Mouse (Mus musculus) limb, embryonic 15.5 days (tissue): ENCODE results near the gene Tgm3. TPM values are rescaled to one million over a fixed set of nuclear protein-coding genes. Genes with fewer than 3 reads are reported as not detected.

Experiments used
- ATAC-seq: fragments of 200-750 bp; cut with Nextera tagmentation; 2 replicates; pipeline ENCODE4 v1.8.0; 2017; ENCODE audit warnings: low read depth, moderate TSS enrichment; ENCODE audit not compliant: insufficient number of reproducible peaks, low FRiP score, low TSS enrichment
- H3K27ac ChIP-seq: fragments of 300-500 bp; sonication (generic); 2 replicates; pipeline ENCODE4 v1.5.1; 2015; ENCODE audit warnings: moderate library complexity, mild to moderate bottlenecking, inconsistent platforms
- H3K27me3 ChIP-seq: fragments of 300-500 bp; sonication (generic); 2 replicates; pipeline ENCODE4 v1.6.1; 2015; ENCODE audit warnings: inconsistent platforms
- H3K36me3 ChIP-seq: fragments of 300-500 bp; sonication (generic); 2 replicates; pipeline ENCODE4 v1.6.1; 2015; ENCODE audit warnings: inconsistent platforms
- H3K4me1 ChIP-seq: fragments of 300-500 bp; sonication (generic); 2 replicates; pipeline ENCODE4 v1.6.1; 2015; ENCODE audit warnings: inconsistent platforms
- H3K4me2 ChIP-seq: fragments of 300-500 bp; sonication (generic); 2 replicates; pipeline ENCODE4 v1.6.1; 2015; ENCODE audit warnings: mild to moderate bottlenecking, inconsistent platforms
- H3K4me3 ChIP-seq: fragments of 300-500 bp; sonication (generic); 2 replicates; pipeline ENCODE4 v1.5.1; 2015; ENCODE audit warnings: mild to moderate bottlenecking, inconsistent platforms
- H3K9ac ChIP-seq: fragments of 300-500 bp; sonication (generic); 2 replicates; pipeline ENCODE4 v1.6.1; 2015; ENCODE audit warnings: inconsistent platforms
- H3K9me3 ChIP-seq: fragments of 300-500 bp; sonication (generic); 2 replicates; pipeline ENCODE4 v1.6.1; 2016; ENCODE audit warnings: inconsistent platforms
- WGBS: fragments of 180-500 bp; shearing (Covaris S2); methylation state at CpG from one replicate; pipeline ENCODE4 v1.1.7; 2015; 5-methylcytosine and 5-hydroxymethylcytosine counted together
- polyA plus RNA-seq: library from polyadenylated mRNA; unstranded; fragments of >200 nt; fragmentation: Nextera tagmentation; extraction: Ambion mirVana; gene quantifications from 2 replicates; pipeline ENCODE4 v1.2.1, GENCODE M21; 2015

Tgm3 gene
- polyA plus RNA-seq, 1 experiment from 2014 or later = 3.3 TPM

GRCm38 (mm10) chr2:130027890-130028289 lies 15.7 kb downstream of the Tgm3 start:
- Histone ChIP-seq H3K27ac (no peak overlapping the region), H3K4me1 (no peaks in the 10 kb centered on the region), H3K4me2 (no peak overlapping the region), H3K36me3 (no peaks in the 10 kb centered on the region), H3K9ac (no peak overlapping the region), H3K9me3 (no peaks in the 10 kb centered on the region), H3K27me3 (no peaks in the 10 kb centered on the region), H3K4me3 (no peak overlapping the region)
- ATAC-seq = no peak
- 45% methylated on average over 4 of the region's 4 CpGs for WGBS

- no peak overlapping the region for H3K9ac ChIP-seq
- no peak for ATAC-seq
- no peaks in the 10 kb centered on the region for H3K27me3 ChIP-seq
- whole genome bisulfite sequencing = 87% methylated on average over 11 of the region's 11 CpGs
- no peaks in the 10 kb centered on the region for H3K9me3 ChIP-seq
- no peak overlapping the region for H3K4me2 ChIP-seq
- no peaks in the 10 kb centered on the region for H3K4me1 ChIP-seq
- H3K4me3 ChIP-seq = no peak overlapping the region
- no peak overlapping the region for H3K27ac ChIP-seq
- H3K36me3 ChIP-seq = no peaks in the 10 kb centered on the region
These were observed 17.7 kb downstream of the Tgm3 start for GRCm38 (mm10) chr2:130029826-130030225.

GRCm38 (mm10) chr2:130032661-130033060 lies 20.5 kb downstream of the Tgm3 start:
- WGBS = 53% methylated on average over 3 of the region's 3 CpGs
- H3K27me3 ChIP-seq = no peaks in the 10 kb centered on the region
- no peak overlapping the region for H3K4me3 ChIP-seq
- 0 out of 2 replicates have a peak, but pooled peaks cover 5% of the 10 kb centered on the region for H3K4me1 ChIP-seq
- no peak overlapping the region for H3K4me2 ChIP-seq
- H3K27ac ChIP-seq = no peak overlapping the region
- H3K9ac ChIP-seq = no peak overlapping the region
- H3K36me3 ChIP-seq = no peaks in the 10 kb centered on the region
- no peaks in the 10 kb centered on the region for H3K9me3 ChIP-seq
- ATAC-seq = no peak

GRCm38 (mm10) chr2:130036846-130037245 lies 24.7 kb downstream of the Tgm3 start:
- H3K4me3 ChIP-seq = no peak overlapping the region
- WGBS = 54% methylated on average over 8 of the region's 8 CpGs

GRCm38 (mm10) chr2:130038971-130039370 lies 26.8 kb downstream of the Tgm3 start:
- Histone ChIP-seq H3K9ac (no peak overlapping the region), H3K9me3 (no peaks in the 10 kb centered on the region), H3K4me1 (0 out of 2 replicates have a peak, but pooled peaks cover 5% of the 10 kb centered on the region), H3K4me3 (no peak overlapping the region), H3K27ac (no peak overlapping the region), H3K4me2 (no peak overlapping the region), H3K27me3 (no peaks in the 10 kb centered on the region), H3K36me3 (no peaks in the 10 kb centered on the region)
- no peak for ATAC-seq
- WGBS = 57% methylated on average over 3 of the region's 3 CpGs

More at GRCm38 (mm10) chr2:130036846-130037245, 24.7 kb downstream of the Tgm3 start:
- Histone ChIP-seq H3K27me3 (no peaks in the 10 kb centered on the region), H3K4me2 (no peak overlapping the region), H3K27ac (no peak overlapping the region), H3K9me3 (no peaks in the 10 kb centered on the region), H3K36me3 (no peaks in the 10 kb centered on the region), H3K9ac (no peak overlapping the region), H3K4me1 (0 out of 2 replicates have a peak, but pooled peaks cover 5% of the 10 kb centered on the region)
- ATAC-seq = no peak

- Histone ChIP-seq H3K9me3 (no peaks in the 10 kb centered on the region), H3K4me2 (no peak overlapping the region)
- 55% methylated on average over 6 of the region's 6 CpGs for WGBS
These were observed 28.2 kb downstream of the Tgm3 start for GRCm38 (mm10) chr2:130040190-130040886.

GRCm38 (mm10) chr2:130043835-130044234 lies 31.7 kb downstream of the Tgm3 start:
- 77% methylated on average over 4 of the region's 4 CpGs for WGBS
- Histone ChIP-seq H3K27me3 (no peaks in the 10 kb centered on the region), H3K9ac (no peak overlapping the region), H3K4me2 (no peak overlapping the region), H3K4me1 (no peaks in the 10 kb centered on the region), H3K36me3 (no peaks in the 10 kb centered on the region), H3K4me3 (no peak overlapping the region), H3K27ac (no peak overlapping the region), H3K9me3 (no peaks in the 10 kb centered on the region)
- no peak for ATAC-seq

More at GRCm38 (mm10) chr2:130040190-130040886, 28.2 kb downstream of the Tgm3 start:
- H3K9ac ChIP-seq = no peak overlapping the region
- H3K4me1 ChIP-seq = 0 out of 2 replicates have a peak, but pooled peaks cover 5% of the 10 kb centered on the region
- ATAC-seq = no peak
- H3K27ac ChIP-seq = no peak overlapping the region
- H3K36me3 ChIP-seq = no peaks in the 10 kb centered on the region
- no peak overlapping the region for H3K4me3 ChIP-seq
- no peaks in the 10 kb centered on the region for H3K27me3 ChIP-seq

GRCm38 (mm10) chr2:130047923-130048440 lies 35.8 kb downstream of the Tgm3 start:
- Histone ChIP-seq H3K9me3 (no peaks in the 10 kb centered on the region), H3K4me1 (no peaks in the 10 kb centered on the region), H3K27ac (no peak overlapping the region), H3K36me3 (no peaks in the 10 kb centered on the region), H3K4me2 (no peak overlapping the region), H3K9ac (no peak overlapping the region), H3K27me3 (no peaks in the 10 kb centered on the region), H3K4me3 (no peak overlapping the region)
- WGBS = 62% methylated on average over 13 of the region's 13 CpGs
- no peak for ATAC-seq

GRCm38 (mm10) chr2:130048792-130049191 lies 36.6 kb downstream of the Tgm3 start:
- H3K9me3 ChIP-seq = no peaks in the 10 kb centered on the region
- no peak for ATAC-seq
- H3K4me1 ChIP-seq = no peaks in the 10 kb centered on the region
- H3K4me2 ChIP-seq = no peak overlapping the region
- H3K27ac ChIP-seq = no peak overlapping the region
- no peaks in the 10 kb centered on the region for H3K27me3 ChIP-seq
- WGBS = 64% methylated on average over 6 of the region's 6 CpGs
- H3K36me3 ChIP-seq = no peaks in the 10 kb centered on the region
- H3K9ac ChIP-seq = no peak overlapping the region
- no peak overlapping the region for H3K4me3 ChIP-seq

- H3K27me3 ChIP-seq = no peaks in the 10 kb centered on the region
- H3K9me3 ChIP-seq = no peaks in the 10 kb centered on the region
- no peak overlapping the region for H3K4me2 ChIP-seq
- H3K36me3 ChIP-seq = no peaks in the 10 kb centered on the region
- H3K4me1 ChIP-seq = no peaks in the 10 kb centered on the region
- no peak overlapping the region for H3K4me3 ChIP-seq
- H3K9ac ChIP-seq = no peak overlapping the region
- H3K27ac ChIP-seq = no peak overlapping the region
- ATAC-seq = no peak
- WGBS = 42% methylated on average over 1 of the region's 1 CpGs
These were observed 46.0 kb downstream of the Tgm3 start for GRCm38 (mm10) chr2:130058149-130058548.

- 21% methylated on average over 3 of the region's 3 CpGs for WGBS
- no peaks in the 10 kb centered on the region for H3K9me3 ChIP-seq
- no peak for ATAC-seq
- no peak overlapping the region for H3K4me2 ChIP-seq
- H3K27me3 ChIP-seq = no peaks in the 10 kb centered on the region
- H3K27ac ChIP-seq = no peak overlapping the region
- no peak overlapping the region for H3K4me3 ChIP-seq
- H3K9ac ChIP-seq = no peak overlapping the region
- no peaks in the 10 kb centered on the region for H3K4me1 ChIP-seq
- H3K36me3 ChIP-seq = no peaks in the 10 kb centered on the region
These were observed 56.1 kb downstream of the Tgm3 start for GRCm38 (mm10) chr2:130068228-130068627.

- Histone ChIP-seq H3K4me3 (no peak overlapping the region), H3K4me2 (no peak overlapping the region), H3K27me3 (no peaks in the 10 kb centered on the region), H3K36me3 (no peaks in the 10 kb centered on the region), H3K9ac (no peak overlapping the region), H3K9me3 (no peaks in the 10 kb centered on the region), H3K27ac (no peak overlapping the region), H3K4me1 (no peaks in the 10 kb centered on the region)
- no peak for ATAC-seq
- WGBS = 78% methylated on average over 2 of the region's 2 CpGs
These were observed 58.2 kb downstream of the Tgm3 start for GRCm38 (mm10) chr2:130070396-130070795.
